Mouse (Mus musculus): ENCODE data around the gene Denr. TPM values are rescaled to one million over a fixed set of nuclear protein-coding genes. Genes with fewer than 3 reads are reported as not detected.

Denr gene
- polyA plus RNA-seq, 1 experiment from 2014 or later = 176 TPM

GRCm38 (mm10) chr5:123959018-123959417, 52.0 kb downstream of the Denr start:
- H3K27ac ChIP-seq (ENCODE audit: low read depth, low read length) = no peak overlapping the region
- H3K9ac ChIP-seq (ENCODE audit: low read length) = no peak overlapping the region
- H3K36me3 ChIP-seq (ENCODE audit: control insufficient read depth, insufficient read depth, low read length) = no peaks in the 10 kb centered on the region
- no peaks in the 10 kb centered on the region for H3K9me3 ChIP-seq (ENCODE audit: control insufficient read depth, low read length)
- H3K27me3 ChIP-seq (ENCODE audit: control insufficient read depth, insufficient read depth, low read length) = no peaks in the 10 kb centered on the region
- DNase-seq (ENCODE audit: low spot score, missing footprints) (no peak), ATAC-seq (ENCODE audit: low FRiP score) (no peak)
- H3K4me1 ChIP-seq (ENCODE audit: control insufficient read depth, insufficient read depth, low read length) = no peaks in the 10 kb centered on the region
- H3K4me3 ChIP-seq (ENCODE audit: low read depth, low read length) = no peak overlapping the region
- WGBS = 89% methylated on average over 3 of the region's 3 CpGs
- H3K4me2 ChIP-seq = no peak overlapping the region

GRCm38 (mm10) chr5:123960129-123960528, 53.2 kb downstream of the Denr start:
- no peaks in the 10 kb centered on the region for H3K9me3 ChIP-seq (ENCODE audit: control insufficient read depth, low read length)
- no peak overlapping the region for H3K4me3 ChIP-seq (ENCODE audit: low read depth, low read length)
- no peak overlapping the region for H3K9ac ChIP-seq (ENCODE audit: low read length)
- ATAC-seq (ENCODE audit: low FRiP score) (no peak), DNase-seq (ENCODE audit: low spot score, missing footprints) (no peak)
- no peak overlapping the region for H3K4me2 ChIP-seq
- no peaks in the 10 kb centered on the region for H3K36me3 ChIP-seq (ENCODE audit: control insufficient read depth, insufficient read depth, low read length)
- no peaks in the 10 kb centered on the region for H3K27me3 ChIP-seq (ENCODE audit: control insufficient read depth, insufficient read depth, low read length)
- WGBS = 84% methylated on average over 8 of the region's 8 CpGs
- no peaks in the 10 kb centered on the region for H3K4me1 ChIP-seq (ENCODE audit: control insufficient read depth, insufficient read depth, low read length)
- H3K27ac ChIP-seq (ENCODE audit: low read depth, low read length) = no peak overlapping the region

- Histone ChIP-seq H3K27me3 (ENCODE audit: control insufficient read depth, insufficient read depth, low read length) (no peaks in the 10 kb centered on the region), H3K4me2 (no peak overlapping the region), H3K9me3 (ENCODE audit: control insufficient read depth, low read length) (no peaks in the 10 kb centered on the region), H3K27ac (ENCODE audit: low read depth, low read length) (no peak overlapping the region), H3K4me1 (ENCODE audit: control insufficient read depth, insufficient read depth, low read length) (no peaks in the 10 kb centered on the region), H3K4me3 (ENCODE audit: low read depth, low read length) (no peak overlapping the region), H3K9ac (ENCODE audit: low read length) (no peak overlapping the region), H3K36me3 (ENCODE audit: control insufficient read depth, insufficient read depth, low read length) (no peaks in the 10 kb centered on the region)
- DNase-seq (ENCODE audit: low spot score, missing footprints) = no peak
- ATAC-seq (ENCODE audit: low FRiP score) = no peak
- WGBS = 88% methylated on average over 12 of the region's 12 CpGs
These were observed 54.1 kb downstream of the Denr start for GRCm38 (mm10) chr5:123961046-123961445.

- Histone ChIP-seq H3K4me2 (no peak overlapping the region), H3K27me3 (ENCODE audit: control insufficient read depth, insufficient read depth, low read length) (no peaks in the 10 kb centered on the region), H3K9ac (ENCODE audit: low read length) (no peak overlapping the region), H3K9me3 (ENCODE audit: control insufficient read depth, low read length) (no peaks in the 10 kb centered on the region), H3K36me3 (ENCODE audit: control insufficient read depth, insufficient read depth, low read length) (no peaks in the 10 kb centered on the region), H3K4me3 (ENCODE audit: low read depth, low read length) (no peak overlapping the region), H3K27ac (ENCODE audit: low read depth, low read length) (no peak overlapping the region), H3K4me1 (ENCODE audit: control insufficient read depth, insufficient read depth, low read length) (no peaks in the 10 kb centered on the region)
- 93% methylated on average over 4 of the region's 4 CpGs for WGBS
- ATAC-seq (ENCODE audit: low FRiP score) (no peak), DNase-seq (ENCODE audit: low spot score, missing footprints) (no peak)
These were observed 57.2 kb downstream of the Denr start for GRCm38 (mm10) chr5:123964208-123964607.

- H3K4me2 ChIP-seq = no peak overlapping the region
- H3K36me3 ChIP-seq (ENCODE audit: control insufficient read depth, insufficient read depth, low read length) = no peaks in the 10 kb centered on the region
- H3K9me3 ChIP-seq (ENCODE audit: control insufficient read depth, low read length) = no peaks in the 10 kb centered on the region
- no peaks in the 10 kb centered on the region for H3K27me3 ChIP-seq (ENCODE audit: control insufficient read depth, insufficient read depth, low read length)
- no peak overlapping the region for H3K4me3 ChIP-seq (ENCODE audit: low read depth, low read length)
- no peak overlapping the region for H3K27ac ChIP-seq (ENCODE audit: low read depth, low read length)
- ATAC-seq (ENCODE audit: low FRiP score) (no peak), DNase-seq (ENCODE audit: low spot score, missing footprints) (no peak)
- H3K4me1 ChIP-seq (ENCODE audit: control insufficient read depth, insufficient read depth, low read length) = no peaks in the 10 kb centered on the region
- no peak overlapping the region for H3K9ac ChIP-seq (ENCODE audit: low read length)
- WGBS = 97% methylated on average over 2 of the region's 2 CpGs
These were observed 59.8 kb downstream of the Denr start for GRCm38 (mm10) chr5:123966759-123967158.

GRCm38 (mm10) chr5:123968468-123968867, 61.5 kb downstream of the Denr start:
- WGBS = 92% methylated on average over 5 of the region's 5 CpGs

GRCm38 (mm10) chr5:123969216-123969615, 62.2 kb downstream of the Denr start:
- Histone ChIP-seq H3K4me2 (no peak overlapping the region), H3K27me3 (ENCODE audit: control insufficient read depth, insufficient read depth, low read length) (peaks cover 7% of the 10 kb centered on the region; the same call in 1 of the 2 replicates), H3K4me3 (ENCODE audit: low read depth, low read length) (no peak overlapping the region), H3K9me3 (ENCODE audit: control insufficient read depth, low read length) (no peaks in the 10 kb centered on the region), H3K4me1 (ENCODE audit: control insufficient read depth, insufficient read depth, low read length) (peaks cover 4% of the 10 kb centered on the region), H3K27ac (ENCODE audit: low read depth, low read length) (no peak overlapping the region), H3K9ac (ENCODE audit: low read length) (no peak overlapping the region), H3K36me3 (ENCODE audit: control insufficient read depth, insufficient read depth, low read length) (no peaks in the 10 kb centered on the region)
- ATAC-seq (ENCODE audit: low FRiP score) = no peak
- DNase-seq (ENCODE audit: low spot score, missing footprints) = no peak
- 73% methylated on average over 8 of the region's 8 CpGs for WGBS

More at GRCm38 (mm10) chr5:123968468-123968867, 61.5 kb downstream of the Denr start:
- Histone ChIP-seq H3K9me3 (ENCODE audit: control insufficient read depth, low read length) (no peaks in the 10 kb centered on the region), H3K9ac (ENCODE audit: low read length) (no peak overlapping the region), H3K4me1 (ENCODE audit: control insufficient read depth, insufficient read depth, low read length) (peaks cover 4% of the 10 kb centered on the region; the same call in 1 of the 2 replicates), H3K27me3 (ENCODE audit: control insufficient read depth, insufficient read depth, low read length) (peaks cover 7% of the 10 kb centered on the region; the same call in 1 of the 2 replicates), H3K4me2 (no peak overlapping the region), H3K4me3 (ENCODE audit: low read depth, low read length) (no peak overlapping the region), H3K36me3 (ENCODE audit: control insufficient read depth, insufficient read depth, low read length) (no peaks in the 10 kb centered on the region), H3K27ac (ENCODE audit: low read depth, low read length) (no peak overlapping the region)
- DNase-seq (ENCODE audit: low spot score, missing footprints) (no peak), ATAC-seq (ENCODE audit: low FRiP score) (no peak)

GRCm38 (mm10) chr5:123970576-123970975, 63.6 kb downstream of the Denr start:
- Histone ChIP-seq H3K36me3 (ENCODE audit: control insufficient read depth, insufficient read depth, low read length) (no peaks in the 10 kb centered on the region), H3K9ac (ENCODE audit: low read length) (no peak overlapping the region), H3K27ac (ENCODE audit: low read depth, low read length) (no peak overlapping the region), H3K4me3 (ENCODE audit: low read depth, low read length) (no peak overlapping the region), H3K4me1 (ENCODE audit: control insufficient read depth, insufficient read depth, low read length) (peaks cover 7% of the 10 kb centered on the region), H3K9me3 (ENCODE audit: control insufficient read depth, low read length) (no peaks in the 10 kb centered on the region), H3K4me2 (no peak overlapping the region), H3K27me3 (ENCODE audit: control insufficient read depth, insufficient read depth, low read length) (peaks cover 10% of the 10 kb centered on the region)
- DNase-seq (ENCODE audit: low spot score, missing footprints) (no peak), ATAC-seq (ENCODE audit: low FRiP score) (no peak)
- WGBS = 90% methylated on average over 4 of the region's 4 CpGs

GRCm38 (mm10) chr5:123972453-123972852, 65.5 kb downstream of the Denr start:
- H3K9me3 ChIP-seq (ENCODE audit: control insufficient read depth, low read length) = no peaks in the 10 kb centered on the region
- WGBS = 69% methylated on average over 6 of the region's 6 CpGs
- H3K27me3 ChIP-seq (ENCODE audit: control insufficient read depth, insufficient read depth, low read length) = peaks cover 13% of the 10 kb centered on the region
- H3K27ac ChIP-seq (ENCODE audit: low read depth, low read length) = no peak overlapping the region
- DNase-seq (ENCODE audit: low spot score, missing footprints) (no peak), ATAC-seq (ENCODE audit: low FRiP score) (no peak)
- no peaks in the 10 kb centered on the region for H3K36me3 ChIP-seq (ENCODE audit: control insufficient read depth, insufficient read depth, low read length)
- no peak overlapping the region for H3K4me3 ChIP-seq (ENCODE audit: low read depth, low read length)
- no peak overlapping the region for H3K9ac ChIP-seq (ENCODE audit: low read length)
- peaks cover 7% of the 10 kb centered on the region for H3K4me1 ChIP-seq (ENCODE audit: control insufficient read depth, insufficient read depth, low read length)
- no peak overlapping the region for H3K4me2 ChIP-seq

Measured in midbrain, embryonic 11.5 days (tissue).